Mouse (Mus musculus): Measurements from ENCODE around the gene Elf4. TPM values are rescaled to one million over a fixed set of nuclear protein-coding genes. Genes with fewer than 3 reads are reported as not detected.

Gene Elf4
- 10 to 100 TPM in 1 of 2 experiments, 1 to 10 TPM in 1; 2.7 to 12.7 TPM for polyA plus RNA-seq (2012; fragmentation: generic; extraction: Trizol)

DNA sequence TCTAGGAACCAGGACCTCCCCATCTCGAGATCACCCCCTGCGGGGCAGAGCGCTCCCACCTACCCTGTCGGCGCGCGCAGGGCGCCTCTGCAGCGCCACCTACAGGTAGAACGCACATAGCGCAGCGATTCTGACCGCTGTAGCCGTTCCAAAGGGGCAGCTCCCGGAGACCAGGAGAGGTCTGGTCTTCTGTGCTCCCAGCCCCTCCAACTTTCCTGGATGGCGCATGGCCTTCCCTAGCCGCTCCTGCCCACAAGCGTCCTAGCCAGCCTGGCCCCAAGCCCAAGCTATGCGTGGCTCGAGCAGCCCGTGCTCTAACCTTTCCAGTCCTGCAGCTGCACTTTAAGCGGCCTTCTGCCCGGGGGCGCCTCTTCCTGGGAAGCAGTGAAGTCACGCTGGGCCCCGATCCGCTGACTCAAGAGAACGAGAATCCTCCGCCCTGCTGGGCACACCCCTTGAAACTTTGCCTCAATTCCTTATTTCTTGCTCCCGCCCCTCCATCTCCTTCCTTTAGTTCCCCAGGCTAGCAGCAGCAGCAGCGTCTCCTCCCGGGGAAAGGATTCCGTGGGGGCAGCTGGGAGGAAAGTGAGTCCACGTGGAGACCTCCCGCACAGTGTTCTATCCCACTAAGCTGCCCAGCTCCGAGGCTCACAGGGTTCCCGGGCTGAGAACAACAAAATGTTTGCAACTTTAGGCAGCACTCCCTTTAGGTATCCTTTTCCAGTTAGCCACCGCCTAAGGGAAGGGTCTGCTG, at the start of gene Elf4:
Gene Elf4 (minus strand): TSS at position 379 of the 754 bp plus-strand sequence.

Other genes starting within 250 kb of the Elf4 start
- 10 to 100 TPM in 1 of 2 experiments, 1 to 10 TPM in 1; 3.7 to 14.2 TPM for gene Utp14a, start 206.3 kb downstream of the Elf4 start, polyA plus RNA-seq (2012; fragmentation: generic; extraction: Trizol)
- 1 to 10 TPM; 2.6 to 6.3 TPM for gene Bcorl1, start 121.8 kb downstream of the Elf4 start, polyA plus RNA-seq (2012; fragmentation: generic; extraction: Trizol)
- gene Aifm1, start 50.4 kb upstream of the Elf4 start, polyA plus RNA-seq (2012; fragmentation: generic; extraction: Trizol) = 10 to 100 TPM; 12.3 to 37.2 TPM
- under 1 TPM in 1 of 2 experiments, not detected in 1; 0.27 TPM for gene Rab33a, start 56.2 kb upstream of the Elf4 start, polyA plus RNA-seq (2012; fragmentation: generic; extraction: Trizol)
- 1 to 10 TPM in 1 of 2 experiments, under 1 TPM in 1; 0.18 to 1.2 TPM for gene Zfp280c, start 131.4 kb upstream of the Elf4 start, polyA plus RNA-seq (2012; fragmentation: generic; extraction: Trizol)
- gene Slc25a14, start 160.3 kb upstream of the Elf4 start, polyA plus RNA-seq (2012; fragmentation: generic; extraction: Trizol) = 1 to 10 TPM; 2.3 to 8.7 TPM
- not detected for gene Gpr119, start 211.3 kb upstream of the Elf4 start, polyA plus RNA-seq (2012; fragmentation: generic; extraction: Trizol)
- gene Rbmx2, start 231.9 kb upstream of the Elf4 start, polyA plus RNA-seq (2012; fragmentation: generic; extraction: Trizol) = 1 to 10 TPM; 3.4 to 5.1 TPM